Mouse (Mus musculus) neural tube, embryonic 13.5 days (tissue): ENCODE measurements at regions not wholly inside any gene's neighbourhood (a gene's known extent, or its start where the extent isn't known, plus 50 kb on each side); places are given as distances from the start of the nearest gene placed in this dataset.

Source experiments
- ATAC-seq: fragments of 200-750 bp; cut with Nextera tagmentation; 2 replicates; pipeline ENCODE4 v1.8.0; 2017; ENCODE audit warnings: low read depth, mild to moderate bottlenecking, moderate TSS enrichment, moderate library complexity
- H3K27ac ChIP-seq: fragments of 300-500 bp; sonication (generic); replicated peaks from 2 replicates; pipeline ENCODE4 v1.5.1; 2015; ENCODE audit warnings: moderate library complexity, mild to moderate bottlenecking, inconsistent platforms
- H3K27me3 ChIP-seq: fragments of 300-500 bp; sonication (generic); 2 replicates; pipeline ENCODE4 v1.6.1; 2015; ENCODE audit warnings: mild to moderate bottlenecking, inconsistent platforms
- H3K36me3 ChIP-seq: fragments of 300-500 bp; sonication (generic); 2 replicates; pipeline ENCODE4 v1.6.1; 2015; ENCODE audit warnings: mild to moderate bottlenecking, inconsistent platforms
- H3K4me1 ChIP-seq: fragments of 300-500 bp; sonication (generic); replicated peaks from 2 replicates; pipeline ENCODE4 v1.6.1; 2015; ENCODE audit warnings: inconsistent platforms
- H3K4me2 ChIP-seq: fragments of 300-500 bp; sonication (generic); 2 replicates; pipeline ENCODE4 v1.6.1; 2015; ENCODE audit warnings: inconsistent platforms, mild to moderate bottlenecking, moderate library complexity
- H3K4me3 ChIP-seq: fragments of 300-500 bp; sonication (generic); 2 replicates; pipeline ENCODE4 v1.5.1; 2015; ENCODE audit warnings: mild to moderate bottlenecking, inconsistent platforms
- H3K9ac ChIP-seq: fragments of 300-500 bp; sonication (generic); 2 replicates; pipeline ENCODE4 v1.6.1; 2015; ENCODE audit warnings: moderate library complexity, mild to moderate bottlenecking, inconsistent platforms
- H3K9me3 ChIP-seq: fragments of 300-500 bp; sonication (generic); 2 replicates; pipeline ENCODE4 v1.6.1; 2016; ENCODE audit warnings: inconsistent platforms
- WGBS: fragments of 180-500 bp; shearing (Covaris S2); methylation state at CpG from one replicate; pipeline ENCODE4 v1.1.7; 2015; 5-methylcytosine and 5-hydroxymethylcytosine counted together

DNA sequence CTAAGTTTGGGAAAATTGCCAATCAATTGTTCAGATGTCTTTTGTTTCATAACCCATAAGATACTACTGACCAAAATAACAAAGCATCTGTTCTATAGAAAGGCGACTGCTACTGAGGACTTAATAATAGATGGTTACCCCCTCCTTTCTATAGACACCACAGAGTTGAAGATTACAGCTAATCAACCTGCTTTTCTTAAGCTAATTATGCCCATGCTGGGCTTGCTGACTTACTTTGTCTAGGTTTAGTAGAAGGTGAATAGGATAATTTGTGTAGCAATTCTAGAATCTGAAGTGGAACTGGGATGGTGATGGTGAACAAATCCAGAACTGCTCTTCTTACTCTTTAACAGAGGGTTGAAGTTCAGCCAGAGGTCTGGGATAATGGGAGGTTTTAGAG lies 53.8 kb upstream of the Tbx18 start:
- no peaks in the 10 kb centered on the region for H3K4me1 ChIP-seq
- WGBS, result 76% methylated on average over 1 of the region's 1 CpGs
- ATAC-seq, result no peak

DNA sequence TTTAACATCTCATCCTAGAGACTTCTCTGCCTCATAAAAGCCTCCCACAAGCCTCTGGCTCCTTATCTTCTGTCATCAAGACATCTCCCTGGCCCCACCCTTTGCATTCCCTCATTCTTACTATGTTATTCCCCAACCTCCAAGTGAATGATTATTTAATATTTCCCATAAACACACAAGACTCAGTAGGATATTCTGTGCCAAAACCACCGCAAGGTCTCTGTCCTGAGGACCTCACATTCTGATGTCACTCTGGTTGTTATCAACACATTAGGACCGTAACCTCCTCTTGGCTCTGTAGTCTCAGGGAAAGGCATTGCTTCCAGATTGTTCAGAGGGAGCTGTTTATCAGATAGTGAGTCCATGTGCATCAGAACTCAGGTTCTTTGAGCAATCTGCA lies 80.7 kb upstream of the Tbx18 start:
- H3K9me3 ChIP-seq, result no peaks in the 10 kb centered on the region
- no peaks in the 10 kb centered on the region for H3K36me3 ChIP-seq
- ATAC-seq, result no peak
- 90% methylated on average over 2 of the region's 2 CpGs for WGBS
- H3K4me1 ChIP-seq, result no peaks in the 10 kb centered on the region
- no peaks in the 10 kb centered on the region for H3K27me3 ChIP-seq
- H3K27ac ChIP-seq, result no peak overlapping the region
- H3K9ac ChIP-seq, result no peak overlapping the region
- no peak overlapping the region for H3K4me3 ChIP-seq
- H3K4me2 ChIP-seq, result no peak overlapping the region

More for the DNA sequence above, 53.8 kb upstream of the Tbx18 start:
- no peak overlapping the region for H3K27ac ChIP-seq
- H3K4me2 ChIP-seq, result no peak overlapping the region
- H3K27me3 ChIP-seq, result no peaks in the 10 kb centered on the region
- H3K4me3 ChIP-seq, result no peak overlapping the region
- H3K9ac ChIP-seq, result no peak overlapping the region
- no peaks in the 10 kb centered on the region for H3K36me3 ChIP-seq
- H3K9me3 ChIP-seq, result no peaks in the 10 kb centered on the region

DNA sequence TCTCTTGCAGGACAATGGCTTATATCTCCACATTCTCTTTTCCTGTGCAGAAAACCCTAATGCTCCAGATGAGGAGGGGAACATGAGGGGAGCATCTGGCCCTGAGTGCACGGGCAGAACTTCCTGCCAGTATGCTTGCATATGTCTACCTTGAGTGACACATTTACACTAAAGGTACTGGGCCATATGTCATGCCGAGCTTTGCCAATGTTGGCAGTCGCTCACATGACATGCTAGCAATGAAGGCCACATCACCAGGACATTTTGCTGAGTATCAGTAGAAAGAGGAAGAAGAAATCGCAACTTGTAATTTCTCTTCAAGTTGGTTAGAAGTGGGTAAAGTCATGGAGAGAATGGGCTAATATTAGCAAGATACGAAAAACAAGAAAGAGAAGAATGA lies 91.2 kb upstream of the Tbx18 start:
- no peaks in the 10 kb centered on the region for H3K27me3 ChIP-seq
- ATAC-seq, result no peak
- no peak overlapping the region for H3K27ac ChIP-seq
- WGBS, result 88% methylated on average over 5 of the region's 5 CpGs
- no peak overlapping the region for H3K4me3 ChIP-seq
- H3K36me3 ChIP-seq, result no peaks in the 10 kb centered on the region
- H3K4me1 ChIP-seq, result no peaks in the 10 kb centered on the region
- no peak overlapping the region for H3K9ac ChIP-seq
- H3K9me3 ChIP-seq, result no peaks in the 10 kb centered on the region
- H3K4me2 ChIP-seq, result no peak overlapping the region

DNA sequence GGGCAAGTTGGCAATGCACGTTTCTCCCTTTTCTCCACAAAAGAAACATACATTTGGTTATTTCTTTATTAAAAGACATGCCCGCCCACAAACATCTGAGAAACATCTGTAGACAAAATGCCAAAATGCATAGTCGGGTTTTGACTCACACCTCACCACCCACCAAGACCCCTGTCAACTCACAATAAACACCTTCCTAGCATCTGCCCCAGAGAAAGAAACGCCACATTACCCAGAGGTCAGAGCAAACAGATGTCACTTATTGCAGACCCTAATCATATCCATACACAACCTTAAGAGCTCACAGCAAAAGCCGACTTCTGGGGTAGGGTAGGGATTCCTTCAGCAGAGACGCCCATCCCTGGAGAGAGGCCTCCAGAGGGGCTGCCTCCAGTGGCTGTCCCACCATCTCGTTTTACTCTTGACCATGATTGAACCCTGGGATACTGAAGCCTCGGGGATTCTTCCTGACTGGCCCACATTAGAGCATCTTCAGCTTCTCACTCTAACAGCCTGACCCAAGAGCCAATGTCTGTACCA lies 93.7 kb upstream of the Tbx18 start:
- ATAC-seq, result no peak
- Histone ChIP-seq H3K4me2 (no peak overlapping the region), H3K9me3 (no peaks in the 10 kb centered on the region), H3K9ac (no peak overlapping the region), H3K27me3 (no peaks in the 10 kb centered on the region), H3K27ac (no peak overlapping the region), H3K4me1 (no peaks in the 10 kb centered on the region), H3K36me3 (no peaks in the 10 kb centered on the region), H3K4me3 (no peak overlapping the region)
- WGBS, result 81% methylated on average over 8 of the region's 8 CpGs

DNA sequence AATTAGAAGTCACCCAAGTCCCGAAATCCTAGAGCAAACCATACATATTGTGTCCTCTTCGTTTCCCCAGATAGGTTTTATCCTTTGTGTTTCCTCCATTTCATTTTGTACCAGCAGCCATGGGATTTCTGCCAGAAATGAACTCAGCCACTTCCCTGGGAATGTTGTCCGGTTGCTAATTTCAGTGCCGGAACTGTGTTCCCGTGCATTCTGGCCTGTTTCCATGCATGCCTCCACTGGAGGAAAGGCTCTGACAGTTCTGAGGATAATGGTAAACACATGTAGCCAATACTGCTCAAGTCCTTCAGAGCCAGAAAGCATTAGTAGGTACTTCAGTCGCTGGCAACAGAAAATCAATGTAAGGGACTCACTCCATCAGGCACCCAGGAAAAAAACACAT lies 112.8 kb upstream of the Tbx18 start:
- H3K4me2 ChIP-seq, result no peak overlapping the region
- H3K27ac ChIP-seq, result no peak overlapping the region
- ATAC-seq, result no peak
- H3K4me3 ChIP-seq, result no peak overlapping the region
- H3K27me3 ChIP-seq, result no peaks in the 10 kb centered on the region
- no peaks in the 10 kb centered on the region for H3K4me1 ChIP-seq
- 71% methylated on average over 6 of the region's 6 CpGs for WGBS
- H3K9ac ChIP-seq, result no peak overlapping the region
- no peaks in the 10 kb centered on the region for H3K9me3 ChIP-seq
- no peaks in the 10 kb centered on the region for H3K36me3 ChIP-seq

DNA sequence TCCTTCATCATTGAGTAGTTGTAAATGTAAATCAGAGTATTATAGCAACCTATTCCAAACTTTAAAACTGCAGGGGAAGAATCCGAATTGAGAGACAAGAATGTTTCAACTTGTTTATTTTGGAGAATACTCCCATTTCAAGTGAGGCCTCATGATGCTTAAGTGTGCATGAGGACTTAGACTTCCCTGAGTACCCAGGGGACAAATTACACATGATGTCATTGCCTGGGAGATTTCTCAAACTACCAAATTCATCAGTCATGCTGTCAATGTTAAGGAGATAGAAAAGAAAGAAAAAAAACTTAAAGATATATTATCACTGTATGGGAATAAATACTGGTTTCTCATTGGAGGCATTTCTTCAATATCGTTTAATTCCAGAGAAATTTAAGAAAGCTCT lies 113.4 kb upstream of the Tbx18 start:
- H3K27me3 ChIP-seq, result no peaks in the 10 kb centered on the region
- no peaks in the 10 kb centered on the region for H3K9me3 ChIP-seq
- H3K4me1 ChIP-seq, result no peaks in the 10 kb centered on the region
- no peak overlapping the region for H3K4me3 ChIP-seq
- H3K36me3 ChIP-seq, result no peaks in the 10 kb centered on the region
- H3K4me2 ChIP-seq, result no peak overlapping the region
- no peak overlapping the region for H3K27ac ChIP-seq
- WGBS, result 81% methylated on average over 2 of the region's 2 CpGs
- no peak for ATAC-seq
- no peak overlapping the region for H3K9ac ChIP-seq

DNA sequence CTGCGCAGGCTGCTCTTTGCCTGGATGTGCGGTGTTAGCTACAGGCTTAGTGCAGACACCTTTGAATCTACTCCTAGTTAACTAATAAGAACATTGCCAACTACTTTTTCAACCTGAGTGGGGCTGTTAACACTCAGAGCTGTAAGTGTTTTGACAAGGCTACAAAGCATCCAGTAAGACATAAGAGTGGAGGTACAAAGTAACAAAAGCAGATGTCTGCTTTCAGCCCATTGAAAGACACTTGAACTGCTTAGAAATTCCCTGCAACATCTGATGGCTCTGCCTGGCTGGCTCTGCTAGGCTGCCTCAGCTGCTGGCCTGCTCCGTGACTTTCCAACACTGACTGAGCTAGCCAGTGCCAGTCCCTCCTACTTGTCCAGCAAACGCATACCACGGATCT lies 117.8 kb upstream of the Tbx18 start:
- Histone ChIP-seq H3K4me1 (no peaks in the 10 kb centered on the region), H3K27me3 (no peaks in the 10 kb centered on the region)

DNA sequence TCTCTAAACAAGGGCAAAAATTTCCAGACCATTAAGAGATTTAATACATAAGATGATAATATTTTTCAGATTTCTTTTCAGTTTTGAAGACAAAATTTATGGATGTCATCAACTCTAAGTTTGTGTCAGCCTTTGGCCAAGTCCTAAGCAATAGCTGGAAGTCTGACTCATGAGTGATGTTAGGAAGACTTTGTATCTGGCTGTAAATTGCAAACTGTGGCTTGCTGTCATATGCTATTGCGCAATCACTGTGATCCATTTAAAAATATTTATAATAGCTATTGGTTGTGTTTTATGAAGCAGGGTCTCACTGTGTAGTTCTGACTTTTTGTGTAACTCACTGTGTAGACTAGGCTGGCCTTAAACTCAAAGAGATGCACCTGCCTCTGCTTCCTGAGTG lies 119.1 kb upstream of the Tbx18 start:
- no peaks in the 10 kb centered on the region for H3K4me1 ChIP-seq
- H3K27ac ChIP-seq, result no peak overlapping the region
- no peaks in the 10 kb centered on the region for H3K27me3 ChIP-seq
- H3K4me3 ChIP-seq, result no peak overlapping the region
- H3K9me3 ChIP-seq, result no peaks in the 10 kb centered on the region
- ATAC-seq, result no peak
- no peaks in the 10 kb centered on the region for H3K36me3 ChIP-seq
- H3K4me2 ChIP-seq, result no peak overlapping the region
- no peak overlapping the region for H3K9ac ChIP-seq
- 88% methylated on average over 1 of the region's 1 CpGs for whole genome bisulfite sequencing

More for the DNA sequence above, 117.8 kb upstream of the Tbx18 start:
- no peak for ATAC-seq
- Histone ChIP-seq H3K4me3 (no peak overlapping the region), H3K4me2 (no peak overlapping the region), H3K27ac (no peak overlapping the region), H3K9ac (no peak overlapping the region), H3K36me3 (no peaks in the 10 kb centered on the region), H3K9me3 (no peaks in the 10 kb centered on the region)
- WGBS, result 82% methylated on average over 5 of the region's 5 CpGs

DNA sequence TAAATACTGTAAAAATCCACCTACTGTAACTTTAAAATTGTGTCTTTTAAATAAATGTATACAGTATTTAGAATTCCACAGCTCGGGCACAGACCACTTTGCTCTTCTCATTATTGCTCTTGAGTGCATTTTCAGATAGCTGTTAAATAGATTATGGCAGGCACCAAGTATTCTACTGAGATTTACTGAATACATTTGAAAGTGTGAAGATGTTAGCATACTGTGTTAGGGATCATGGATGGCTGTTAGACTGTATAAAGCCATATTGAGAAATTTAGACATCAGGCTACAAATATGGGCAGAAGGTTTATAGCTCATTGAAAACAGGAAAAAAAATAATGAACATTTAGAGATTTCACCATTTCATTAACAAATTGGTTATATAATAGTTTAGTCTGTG lies 130.5 kb upstream of the Tbx18 start:
- no peaks in the 10 kb centered on the region for H3K9me3 ChIP-seq
- no peak overlapping the region for H3K27ac ChIP-seq
- ATAC-seq, result no peak
- H3K36me3 ChIP-seq, result no peaks in the 10 kb centered on the region
- no peak overlapping the region for H3K9ac ChIP-seq
- no peaks in the 10 kb centered on the region for H3K4me1 ChIP-seq
- no peak overlapping the region for H3K4me3 ChIP-seq
- H3K4me2 ChIP-seq, result no peak overlapping the region
- WGBS, result 80% methylated on average over 1 of the region's 1 CpGs
- no peaks in the 10 kb centered on the region for H3K27me3 ChIP-seq

DNA sequence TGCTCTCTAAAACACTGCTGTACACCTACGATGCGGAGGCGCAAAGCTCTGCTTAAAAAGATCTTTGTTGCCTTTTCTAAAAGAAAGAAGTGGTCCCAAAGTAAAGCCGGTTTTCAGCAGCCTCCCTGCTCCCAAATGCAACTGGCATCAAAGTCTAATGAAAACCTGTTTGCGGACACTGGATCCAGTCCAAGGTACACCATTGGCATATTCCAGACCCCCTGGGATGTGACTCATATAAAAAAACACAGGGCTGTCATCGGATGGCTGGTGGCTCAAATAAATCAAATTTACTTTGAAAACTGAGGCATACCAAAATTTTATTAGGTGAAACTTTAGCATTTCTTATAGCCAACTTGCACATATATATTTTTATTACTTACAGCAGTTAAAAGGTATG lies 134.2 kb upstream of the Tbx18 start:
- H3K27ac ChIP-seq, result no peak overlapping the region
- no peak overlapping the region for H3K9ac ChIP-seq
- H3K36me3 ChIP-seq, result no peaks in the 10 kb centered on the region
- H3K9me3 ChIP-seq, result no peaks in the 10 kb centered on the region
- H3K4me3 ChIP-seq, result no peak overlapping the region
- H3K4me1 ChIP-seq, result no peaks in the 10 kb centered on the region
- 80% methylated on average over 6 of the region's 6 CpGs for WGBS
- H3K27me3 ChIP-seq, result no peaks in the 10 kb centered on the region
- no peak for ATAC-seq
- H3K4me2 ChIP-seq, result no peak overlapping the region

DNA sequence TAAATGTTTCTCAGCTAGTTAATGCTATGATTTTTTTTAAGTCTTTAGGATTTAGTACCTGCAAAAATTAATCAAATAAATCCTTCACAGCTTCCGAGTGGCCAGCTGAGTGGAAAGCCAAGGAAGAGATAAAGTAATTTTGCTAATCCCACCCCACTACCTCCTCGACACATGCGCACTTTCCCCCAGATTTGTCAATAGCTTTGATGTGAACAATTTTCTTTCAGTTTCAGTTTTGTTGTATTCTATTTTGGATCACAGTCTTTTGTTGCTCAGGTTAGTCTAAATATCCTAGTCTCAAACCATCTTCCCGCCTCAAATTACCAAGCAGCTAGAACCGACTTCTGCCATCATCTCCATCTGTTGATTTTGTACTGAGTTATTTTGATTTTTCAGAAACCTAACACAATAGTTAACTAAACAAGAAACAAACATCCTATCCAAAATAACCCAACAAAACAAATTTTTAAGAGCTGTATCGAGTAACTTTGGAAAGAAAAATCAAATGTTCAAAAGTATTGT lies 141.4 kb upstream of the Tbx18 start:
- H3K27me3 ChIP-seq, result no peaks in the 10 kb centered on the region
- ATAC-seq, result no peak
- no peaks in the 10 kb centered on the region for H3K4me1 ChIP-seq
- H3K9ac ChIP-seq, result no peak overlapping the region
- no peak overlapping the region for H3K4me3 ChIP-seq
- WGBS, result 86% methylated on average over 6 of the region's 6 CpGs
- no peaks in the 10 kb centered on the region for H3K36me3 ChIP-seq
- no peak overlapping the region for H3K27ac ChIP-seq
- no peaks in the 10 kb centered on the region for H3K9me3 ChIP-seq
- no peak overlapping the region for H3K4me2 ChIP-seq

DNA sequence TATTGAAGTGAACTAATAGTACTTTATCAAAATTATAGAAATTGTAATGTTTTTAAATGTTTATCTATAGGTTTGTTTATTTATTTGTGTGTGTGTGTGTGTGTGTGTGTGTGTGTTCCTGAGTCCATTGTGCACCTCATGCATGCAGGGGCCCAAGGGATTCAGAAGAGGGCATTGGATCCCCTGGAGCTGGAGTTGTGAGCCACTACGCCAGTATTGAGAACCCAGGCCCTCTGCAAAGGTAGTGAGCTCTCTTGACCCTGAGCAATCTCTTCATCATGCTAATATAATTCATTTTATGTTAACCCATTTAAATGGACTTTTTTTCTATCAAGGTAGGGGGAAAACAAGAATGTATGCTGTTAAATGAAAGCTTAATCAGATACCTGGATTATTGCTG lies 151.5 kb upstream of the Tbx18 start:
- Histone ChIP-seq H3K27me3 (no peaks in the 10 kb centered on the region; the same call in 1 of the 2 replicates), H3K4me2 (no peak overlapping the region), H3K36me3 (no peaks in the 10 kb centered on the region), H3K9ac (no peak overlapping the region), H3K4me3 (no peak overlapping the region), H3K4me1 (peaks cover 3% of the 10 kb centered on the region; the same call in 1 of the 2 replicates), H3K27ac (no peak overlapping the region), H3K9me3 (0 out of 2 replicates have a peak, but pooled peaks cover 4% of the 10 kb centered on the region)
- WGBS, result 74% methylated on average over 1 of the region's 1 CpGs
- peak; percentile 56 for ATAC-seq

DNA sequence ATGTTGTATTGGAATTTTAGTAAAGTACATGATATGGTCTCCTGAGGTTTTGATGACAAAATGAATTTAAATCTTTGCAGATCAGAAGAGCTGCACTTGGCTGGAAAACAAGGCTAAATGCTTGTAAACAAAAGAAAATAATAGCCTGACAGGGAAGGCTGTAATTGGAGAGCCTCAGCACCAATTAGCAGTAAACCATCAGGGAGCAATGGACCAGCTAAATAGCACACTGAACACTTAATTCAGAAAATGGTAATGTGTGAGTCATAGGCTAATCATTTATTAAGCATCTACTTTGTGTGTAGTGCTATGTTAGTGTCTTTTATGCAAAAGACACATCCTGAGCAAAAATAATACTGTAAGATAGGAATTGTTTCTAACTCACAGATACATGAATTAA lies 152.0 kb upstream of the Tbx18 start:
- Histone ChIP-seq H3K4me2 (no peak overlapping the region), H3K27ac (no peak overlapping the region), H3K4me1 (peaks cover 3% of the 10 kb centered on the region; the same call in 1 of the 2 replicates), H3K9ac (no peak overlapping the region), H3K4me3 (no peak overlapping the region), H3K9me3 (no peaks in the 10 kb centered on the region), H3K36me3 (no peaks in the 10 kb centered on the region), H3K27me3 (no peaks in the 10 kb centered on the region; the same call in 1 of the 2 replicates)
- peak; percentile 87 for ATAC-seq
